Mouse (Mus musculus) adrenal gland, postnatal 25 days (tissue): ENCODE data around the gene Higd2a. TPM values are rescaled to one million over a fixed set of nuclear protein-coding genes. Genes with fewer than 3 reads are reported as not detected.
"Not testable (repeated sequence)": the region's sequence is repeated elsewhere in the genome, so short reads cannot be mapped to it uniquely, and the experiment has no call there.

ENCODE experiments used
- DNase-seq: peaks from one replicate; pipeline ENCODE4 v3.0.0; 2021; ENCODE audit warnings: mixed read lengths
- total RNA-seq: library from RNA; stranded (reverse); gene quantifications from 2 replicates; pipeline ENCODE4 v1.2.3, GENCODE M21; 2021

Higd2a gene
- total RNA-seq, 1 experiment from 2014 or later, result 230 TPM

DNA sequence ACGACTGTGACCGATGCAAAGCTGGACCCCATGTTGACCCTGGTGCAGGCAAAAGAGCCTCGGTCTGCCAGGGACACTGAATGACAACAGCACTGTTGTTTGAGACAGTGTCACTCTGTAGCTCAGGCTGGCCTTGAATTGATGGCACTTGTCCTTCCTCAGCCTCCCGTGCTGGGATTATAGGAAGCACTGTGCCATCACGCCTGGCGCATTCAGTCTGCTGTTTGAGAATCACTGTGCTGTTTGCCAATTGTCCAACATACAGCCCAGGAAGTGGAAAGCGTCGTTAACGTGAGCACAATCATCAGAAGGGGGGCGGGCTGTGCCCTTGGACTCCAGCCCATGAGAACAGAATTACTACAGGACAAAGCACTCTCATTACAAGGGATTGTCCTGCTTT is 7.9 kb upstream of the Higd2a start:
- DNase-seq, result peak; percentile 38

DNA sequence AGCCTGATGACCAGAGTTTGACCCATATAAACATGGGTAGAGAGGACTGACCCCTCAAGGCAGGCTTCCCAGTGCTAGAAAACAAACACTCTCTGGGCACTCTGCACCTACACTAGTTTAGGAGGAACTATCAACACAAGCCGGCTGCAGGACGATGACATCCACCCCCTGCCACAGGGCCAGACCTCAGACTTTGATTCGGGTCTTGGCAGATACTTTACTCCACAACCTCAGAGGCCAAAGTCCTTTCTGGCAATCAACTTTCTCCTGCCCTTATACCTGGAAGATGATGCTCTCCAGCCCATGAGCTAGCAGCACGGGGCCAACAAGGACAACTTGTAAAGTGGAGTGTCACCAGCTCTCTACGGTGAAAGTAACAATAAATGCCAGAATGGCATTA is 7.1 kb upstream of the Higd2a start:
- no peak for DNase-seq

DNA sequence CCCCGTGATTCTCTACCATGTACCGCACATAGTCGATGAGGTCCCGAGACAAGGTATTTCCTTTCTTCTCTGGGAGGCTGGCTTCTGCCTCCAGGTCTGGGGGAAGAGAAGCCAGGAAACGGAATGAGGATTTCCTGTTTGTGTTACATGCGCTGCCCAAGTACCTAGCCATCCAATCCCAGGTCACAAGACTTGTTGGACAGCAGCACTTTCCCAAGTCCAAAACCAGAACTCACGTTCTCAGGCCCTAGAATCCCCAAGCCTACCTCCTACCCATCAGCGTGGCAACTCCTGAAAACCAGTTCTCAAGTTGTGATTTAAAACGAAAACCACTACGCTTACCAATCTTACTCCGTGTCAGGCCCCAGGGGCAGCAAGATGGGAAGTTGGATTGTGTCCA is 4.2 kb upstream of the Higd2a start:
- DNase-seq, result no peak

DNA sequence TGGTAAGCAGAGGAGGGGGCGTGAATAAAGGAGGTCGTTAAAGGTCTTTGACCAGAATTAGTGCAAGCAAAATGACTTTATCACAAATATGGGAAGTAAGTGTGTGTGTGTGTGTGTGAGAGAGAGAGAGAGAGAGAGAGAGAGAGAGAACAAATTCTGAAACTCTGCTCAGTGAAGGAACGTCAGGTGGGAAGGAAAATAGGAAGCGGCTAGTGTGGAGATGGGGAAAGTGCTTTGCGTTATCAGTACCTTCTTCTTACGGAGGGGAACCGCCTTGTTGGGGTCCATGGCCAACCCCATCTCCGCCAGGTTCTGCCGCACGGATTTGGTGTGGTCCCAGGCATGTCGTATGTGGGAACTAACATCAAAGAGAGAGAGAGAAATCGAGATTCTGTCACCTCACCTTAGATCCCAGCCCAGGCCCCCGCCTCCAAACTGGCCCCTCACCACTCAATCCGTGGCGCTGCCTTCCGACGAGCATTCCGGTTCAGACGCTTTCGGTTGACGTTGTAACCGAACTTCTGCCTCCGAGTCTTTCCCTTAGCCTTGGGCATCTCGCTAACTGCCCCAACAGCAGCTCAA is 502 bp upstream of the Higd2a start:
- no peak for DNase-seq

DNA sequence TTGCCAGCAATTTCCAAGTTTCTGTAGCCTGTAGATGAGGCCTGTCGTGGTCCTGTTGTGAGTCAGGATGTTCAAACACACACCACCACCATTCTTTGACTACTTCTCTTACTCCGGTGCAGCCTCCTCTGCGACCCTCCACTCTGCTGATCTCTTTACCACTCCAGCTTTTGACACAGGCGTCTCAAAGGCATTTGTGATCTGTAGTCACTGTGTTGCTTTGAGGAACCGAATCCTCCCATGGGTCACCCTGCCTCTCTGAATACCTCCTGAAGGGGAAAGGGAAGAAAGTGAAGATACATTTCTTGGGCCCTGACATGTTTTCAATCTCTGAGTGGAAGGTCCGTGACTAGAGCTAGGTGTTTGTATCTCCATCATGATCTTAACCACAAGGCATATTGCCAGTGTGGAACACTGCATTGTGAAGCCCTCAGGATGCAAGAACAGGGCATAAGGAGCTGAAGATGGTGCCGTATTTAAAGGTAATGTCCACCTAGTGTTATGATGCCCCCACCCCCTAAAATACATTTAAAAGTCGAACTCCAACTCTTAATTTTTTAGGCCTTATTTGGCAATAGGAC is 1.9 kb downstream of the Higd2a start:
- DNase-seq, result no peak

DNA sequence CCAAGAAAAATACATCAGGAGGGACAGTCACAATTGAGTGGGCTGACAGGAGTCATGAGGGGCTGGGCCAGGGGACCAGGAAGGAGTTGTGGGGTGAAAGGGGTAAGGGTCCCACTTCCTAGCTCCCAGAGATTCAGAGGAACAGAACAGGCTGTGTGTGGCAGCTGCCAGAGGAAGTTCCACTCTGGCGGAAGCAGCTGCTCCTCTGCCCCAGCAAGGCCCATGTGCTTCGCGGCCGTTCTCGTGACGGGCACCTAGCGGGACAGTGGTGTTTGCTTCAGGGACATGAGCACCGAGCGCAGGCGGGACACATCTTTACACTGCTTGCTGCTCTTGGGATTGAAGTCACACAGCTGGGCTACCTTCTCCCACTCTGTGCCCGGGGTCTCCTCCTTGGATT is 3.6 kb downstream of the Higd2a start:
- no peak for DNase-seq

DNA sequence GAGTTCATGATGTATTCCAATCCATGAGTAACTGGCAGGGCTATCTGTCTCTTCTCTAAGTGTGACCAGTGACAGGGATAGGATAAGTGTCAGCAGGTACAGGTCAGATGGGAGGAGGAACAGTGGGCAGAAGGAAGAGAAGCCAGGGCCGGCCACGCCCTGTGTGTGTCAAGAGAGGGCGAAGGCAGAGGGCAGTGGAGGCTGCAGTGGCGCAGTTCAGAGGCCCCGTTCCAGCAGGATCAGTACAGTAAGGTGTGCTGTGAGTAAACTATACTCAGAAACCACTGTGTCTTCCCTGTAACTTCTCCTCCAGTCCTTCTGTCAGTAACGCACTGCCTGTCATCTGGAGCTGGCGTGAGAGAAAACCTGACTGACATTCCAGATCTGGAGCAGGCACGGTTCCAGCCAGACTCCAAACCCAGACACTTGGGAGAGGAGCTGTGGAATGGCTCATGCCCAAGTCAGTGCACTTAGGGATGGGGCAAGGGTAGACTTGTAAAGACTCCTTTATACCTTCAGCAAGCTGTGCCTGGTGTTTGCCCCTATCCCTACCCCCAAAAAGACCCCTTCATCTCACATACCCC is 6.2 kb downstream of the Higd2a start:
- DNase-seq, result no peak

DNA sequence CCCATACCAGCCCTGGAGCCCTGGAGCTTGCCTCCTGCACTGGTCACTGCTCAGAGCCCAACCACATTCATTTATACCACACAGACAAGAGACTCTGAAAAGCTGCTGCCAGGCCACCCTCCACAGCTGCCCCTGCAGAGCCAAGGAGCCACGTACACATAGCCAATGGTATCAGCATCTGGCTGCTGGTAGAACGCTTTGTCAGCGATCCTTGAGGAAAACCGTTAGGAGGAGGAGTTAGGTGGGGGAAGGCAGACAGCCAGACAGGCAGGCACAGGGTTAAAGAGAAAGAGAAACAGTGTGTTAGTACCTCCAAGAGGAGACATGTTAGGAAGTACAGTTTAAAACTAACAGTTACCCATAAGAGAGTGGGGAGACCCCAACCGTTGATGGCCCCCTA is 6.9 kb downstream of the Higd2a start:
- DNase-seq, result no peak

DNA sequence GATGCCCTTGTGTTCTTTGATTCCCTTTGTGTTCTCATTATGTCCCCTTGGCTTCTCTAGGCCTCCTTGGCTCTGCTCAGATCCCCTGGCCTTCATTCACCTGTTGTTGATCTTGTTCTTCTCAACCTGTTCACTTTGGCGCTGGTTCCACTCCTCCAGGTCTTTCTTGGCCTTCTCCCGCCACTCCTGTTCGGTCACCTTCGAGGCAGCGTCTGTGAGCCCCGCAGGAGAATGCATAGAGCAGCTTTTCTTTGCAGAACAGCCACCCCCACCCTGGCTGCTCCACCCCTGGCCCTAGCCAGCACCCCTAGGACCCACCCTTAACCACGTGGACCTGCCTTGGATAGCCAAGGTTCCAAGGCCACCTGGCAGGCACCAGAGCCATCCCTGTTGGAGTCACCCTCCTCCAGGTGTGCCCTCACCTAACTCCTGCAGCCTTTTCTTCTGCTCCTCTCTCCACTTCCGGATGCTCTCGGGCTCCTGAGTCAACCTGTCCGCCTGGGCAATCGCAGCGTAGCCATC is 8.7 kb downstream of the Higd2a start:
- DNase-seq, result no peak

DNA sequence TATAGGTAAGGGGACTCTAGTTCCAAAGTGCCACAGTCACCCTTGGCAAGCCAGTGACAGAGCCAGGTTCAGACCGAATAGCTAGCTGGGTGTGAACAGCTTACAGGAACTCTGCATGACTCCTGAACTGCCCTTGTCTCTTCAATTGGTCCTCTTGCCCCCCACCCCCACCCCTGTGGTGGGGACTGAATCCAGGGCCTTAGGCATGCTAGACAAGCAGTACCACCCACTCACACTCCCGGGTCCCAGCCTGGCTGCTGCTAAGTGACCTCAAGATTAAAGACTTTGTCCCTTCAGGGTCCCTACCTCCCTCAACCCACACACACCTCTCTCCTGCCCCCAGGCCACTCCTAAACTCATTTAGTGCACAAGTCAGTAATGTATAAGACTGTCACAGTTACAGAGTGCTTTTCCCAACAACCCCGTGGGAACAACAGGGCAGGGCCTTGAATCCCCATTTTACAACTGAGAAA is 12.7 kb downstream of the Higd2a start:
- DNase-seq, result no peak

DNA sequence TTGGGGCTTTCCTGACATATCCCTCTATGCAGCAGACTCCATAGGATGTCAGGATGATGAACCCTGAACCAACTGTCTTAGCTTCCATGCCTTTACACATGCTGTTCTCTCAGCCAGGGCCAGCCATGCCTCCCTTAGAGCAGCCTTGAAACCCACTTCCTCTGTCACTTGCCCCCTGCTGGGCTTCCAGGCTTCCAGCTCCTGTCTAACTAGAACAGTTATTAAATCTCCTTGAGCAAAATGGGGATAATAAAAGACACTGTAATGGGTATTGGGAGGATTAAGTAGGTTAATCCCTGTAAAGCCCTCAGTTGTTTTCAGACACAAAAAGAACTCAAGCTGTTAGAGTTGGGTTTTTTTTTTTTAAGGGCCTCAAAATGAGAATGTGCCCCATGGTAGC is 13.5 kb downstream of the Higd2a start:
- DNase-seq, result no peak

DNA sequence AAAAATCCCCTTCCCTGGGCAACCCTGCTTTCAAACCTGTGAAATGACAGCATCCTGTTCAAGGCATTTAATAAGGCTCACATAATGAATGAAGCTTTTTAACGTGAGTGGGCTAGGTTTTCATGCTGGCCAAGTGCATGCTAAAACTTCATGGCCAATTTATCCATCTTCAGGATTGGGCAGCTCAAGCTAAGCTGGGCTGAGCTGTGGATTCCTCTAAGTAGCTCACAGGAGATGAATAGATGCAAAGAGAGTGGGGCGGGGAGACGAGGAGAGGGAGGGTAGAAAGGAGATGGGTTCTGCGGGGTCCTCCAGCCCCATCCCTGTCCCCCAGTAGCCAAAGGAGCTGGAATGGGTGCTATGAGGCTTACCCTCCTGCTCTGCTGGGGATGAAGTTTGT is 14.2 kb downstream of the Higd2a start:
- DNase-seq, result no peak

DNA sequence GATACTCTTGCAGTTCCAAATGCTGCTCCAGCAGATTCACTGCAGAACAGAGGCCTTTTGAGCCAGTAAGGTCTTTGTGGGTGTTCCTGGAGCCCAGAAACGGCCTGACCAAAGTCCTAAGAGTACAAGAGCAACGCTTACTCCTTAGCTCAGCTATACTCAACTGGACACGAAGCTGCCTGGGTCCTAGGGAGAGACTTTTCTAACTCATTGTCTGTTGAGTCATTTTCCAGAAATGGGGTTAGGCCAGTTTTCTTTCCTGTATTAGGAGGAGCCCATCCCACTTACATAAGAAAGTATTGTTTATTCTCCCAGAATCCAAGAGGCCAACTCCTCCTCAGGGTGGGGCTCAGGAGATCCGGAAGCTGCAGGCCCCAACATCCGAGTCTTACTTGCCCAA is 15.4 kb downstream of the Higd2a start:
- no peak for DNase-seq

DNA sequence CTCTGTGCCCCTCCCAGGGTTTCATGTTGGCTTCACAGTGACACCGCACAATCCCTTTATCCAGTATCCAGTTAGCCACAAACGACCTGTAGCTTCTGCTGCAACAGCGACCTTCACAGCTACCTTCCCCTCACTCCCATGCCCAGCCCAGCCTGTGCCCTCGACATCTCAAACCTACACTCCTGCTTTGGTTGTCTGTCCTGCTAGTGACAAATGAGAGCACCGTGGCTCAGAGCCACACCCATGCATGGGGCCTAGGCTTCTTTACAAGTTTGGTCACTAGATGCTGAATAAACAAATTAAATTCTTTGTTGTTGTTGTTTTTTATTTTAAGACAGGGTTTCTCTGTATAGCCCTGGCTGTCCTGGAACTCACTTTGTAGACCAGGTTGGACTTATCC is 17.2 kb downstream of the Higd2a start:
- DNase-seq, result no peak

DNA sequence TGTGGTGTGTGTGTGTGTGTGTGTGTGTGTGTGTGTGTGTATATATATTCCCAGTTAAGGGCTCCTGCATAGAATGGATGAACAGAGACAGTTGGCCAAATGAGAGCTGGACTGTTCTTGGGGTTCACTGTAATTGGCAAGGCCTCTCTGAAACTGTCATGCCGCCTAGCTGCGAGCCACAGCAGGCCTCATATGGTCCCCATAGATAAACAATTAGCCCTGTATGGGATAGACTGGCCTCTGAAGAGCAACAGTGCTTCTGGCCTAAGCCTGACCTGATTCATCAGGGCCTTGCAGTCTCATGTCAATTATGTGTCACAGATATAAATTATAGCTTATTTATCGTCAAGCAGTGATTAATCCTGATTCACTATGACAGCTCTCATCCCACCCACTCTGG is 18.0 kb downstream of the Higd2a start:
- no peak for DNase-seq

DNA sequence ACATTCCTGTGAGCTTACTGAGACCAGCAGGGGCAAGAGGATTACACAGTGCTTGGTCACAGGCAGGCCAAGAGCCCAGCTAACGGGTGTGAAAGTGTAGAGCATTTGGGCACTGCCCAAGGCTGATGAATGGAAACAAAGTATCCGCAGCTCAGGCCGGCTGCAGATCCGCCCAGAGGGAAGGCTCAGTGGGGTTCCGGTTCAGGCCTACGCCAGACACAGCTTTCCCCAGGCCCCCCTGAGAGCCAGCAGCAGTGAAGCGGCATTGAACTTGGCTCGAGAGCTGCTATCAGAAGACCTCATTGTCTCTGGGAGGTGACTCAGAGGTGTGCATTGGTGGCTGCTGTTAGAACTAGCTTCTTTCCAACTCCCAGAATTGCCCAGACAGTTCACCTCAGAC is 18.7 kb downstream of the Higd2a start:
- no peak for DNase-seq

DNA sequence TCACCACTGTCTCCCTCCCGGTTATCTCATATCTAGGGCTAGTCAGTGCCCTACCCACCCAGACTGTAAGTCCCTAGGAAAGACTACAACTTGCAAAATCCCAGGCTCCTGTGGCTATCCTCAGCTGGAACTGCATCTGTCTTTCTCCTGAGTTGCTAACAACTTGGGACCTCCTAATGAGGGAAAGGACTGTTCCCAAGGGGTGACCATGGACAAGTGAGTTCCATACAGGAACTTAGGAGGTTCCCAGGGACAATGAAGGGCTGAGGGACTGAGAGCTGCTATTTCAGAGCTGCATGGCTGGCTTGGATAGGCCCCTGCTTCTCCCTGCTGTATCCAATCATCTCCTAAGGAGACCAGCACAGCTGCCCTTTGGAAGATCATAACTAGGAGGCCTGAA is 19.3 kb downstream of the Higd2a start:
- DNase-seq, result no peak

DNA sequence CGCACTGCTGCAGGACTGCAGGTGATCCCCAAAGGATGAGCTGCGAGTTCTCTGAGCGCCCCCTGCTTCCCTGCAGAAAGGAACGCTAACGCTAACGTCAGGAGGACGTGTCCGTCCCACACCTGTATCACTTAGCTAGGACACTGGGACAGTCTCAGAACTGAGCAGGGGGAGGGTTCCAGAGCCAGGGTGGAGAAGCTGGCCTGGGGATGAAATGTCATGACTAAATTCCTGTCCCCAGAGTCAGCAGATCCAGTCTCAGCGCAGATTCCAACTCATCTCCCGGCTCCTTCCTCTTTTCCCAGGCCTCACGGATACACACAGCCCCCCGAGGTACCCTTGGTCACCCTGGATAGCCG is 20.6 kb downstream of the Higd2a start:
- no peak for DNase-seq

DNA sequence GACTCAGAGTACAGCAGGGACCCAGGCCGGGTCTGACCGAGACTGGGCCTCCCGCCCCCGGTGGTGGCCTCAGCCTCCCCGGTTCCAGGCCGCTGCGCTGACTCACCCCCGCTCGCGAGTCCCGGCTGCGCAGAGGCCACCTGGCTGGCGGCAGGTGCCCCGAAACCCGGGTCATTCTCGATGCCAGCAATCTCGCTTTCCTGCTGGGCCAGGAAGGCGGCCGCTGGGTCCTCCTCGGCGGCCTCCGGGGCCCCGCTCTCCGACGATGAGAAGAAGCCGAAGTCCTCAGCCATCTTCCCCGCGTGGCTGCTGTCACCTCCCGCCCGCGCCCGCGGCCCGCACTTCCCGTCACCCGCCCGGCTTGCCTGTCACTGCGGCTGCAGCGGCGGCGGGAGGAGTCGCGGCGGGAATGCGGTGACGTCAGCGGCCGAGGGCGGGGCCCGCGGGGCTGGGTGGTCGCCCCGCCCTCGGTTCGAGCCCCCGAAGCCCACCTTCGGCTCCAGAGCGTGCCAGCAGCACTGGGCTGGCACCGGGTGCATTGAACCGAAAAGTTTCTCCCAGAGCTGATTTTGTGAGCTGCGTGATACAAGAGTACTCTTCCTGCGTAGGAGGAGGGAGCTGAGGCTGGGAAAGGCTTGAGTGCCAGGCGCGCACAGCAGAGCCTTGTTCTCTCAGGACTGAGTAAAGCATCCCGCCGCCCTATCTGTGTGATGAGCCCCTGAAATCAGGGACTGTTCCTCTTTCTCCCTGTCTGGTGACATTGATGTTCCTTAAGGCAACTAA is 21.2 kb downstream of the Higd2a start, which contains the start of gene Cltb:
TSS of gene Cltb (minus strand) at position 373 of the 783 bp plus-strand sequence.
- peak; percentile 94 for DNase-seq

DNA sequence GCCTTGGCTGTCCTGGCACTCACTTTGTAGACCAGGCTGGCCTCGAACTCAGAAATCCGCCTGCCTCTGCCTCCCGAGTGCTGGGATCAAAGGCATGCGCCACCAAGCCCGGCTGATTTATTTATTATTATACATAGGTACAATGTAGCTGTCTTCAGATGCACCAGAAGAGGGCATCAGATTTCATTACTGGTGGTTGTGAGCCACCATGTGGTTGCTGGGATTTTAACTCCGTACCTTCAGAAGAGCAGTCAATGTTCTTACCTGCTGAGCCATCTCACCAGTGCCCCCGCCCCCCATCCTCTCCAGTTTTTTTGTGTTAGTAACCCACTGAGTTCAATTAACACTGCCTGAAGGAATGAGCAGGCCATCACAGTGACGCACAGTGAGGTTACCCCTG is 23.1 kb downstream of the Higd2a start:
- DNase-seq, result not testable (repeated sequence)

DNA sequence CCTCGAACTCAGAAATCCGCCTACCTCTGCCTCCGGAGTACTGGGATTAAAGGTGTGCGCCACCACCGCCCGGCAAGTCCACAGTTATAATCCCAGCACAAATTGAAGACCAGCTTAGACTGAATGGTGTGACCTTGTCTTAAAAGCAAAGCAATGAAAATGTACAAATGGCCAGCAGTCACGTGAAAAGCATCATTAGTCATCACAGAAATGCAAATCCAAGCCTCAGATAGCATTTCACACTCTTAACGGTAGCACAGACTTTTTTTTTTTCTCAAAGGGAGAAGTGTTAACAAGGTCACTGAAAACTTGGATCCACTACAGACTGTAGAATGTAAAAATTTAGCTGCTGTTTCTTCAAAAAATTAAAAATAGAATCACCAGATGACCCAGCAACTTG is 26.3 kb downstream of the Higd2a start:
- DNase-seq, result no peak

DNA sequence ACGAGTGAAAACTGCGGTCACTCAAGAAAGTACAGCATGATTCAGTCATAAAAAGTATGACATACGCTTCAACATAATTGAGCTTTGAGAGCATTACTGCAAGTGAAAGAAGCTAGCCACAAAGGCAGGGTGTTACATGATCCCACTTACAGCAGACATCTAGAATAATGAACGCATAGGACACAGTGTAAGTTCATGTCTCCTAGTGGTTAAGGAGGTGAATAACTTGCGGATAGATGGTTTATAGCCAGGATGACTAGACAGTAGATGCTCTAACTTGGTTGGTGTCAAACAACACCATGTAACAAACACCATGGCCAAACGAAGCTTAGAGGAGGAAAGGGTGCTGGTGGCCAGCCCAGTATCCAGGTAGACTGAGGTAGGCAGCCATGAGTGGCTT is 27.0 kb downstream of the Higd2a start:
- DNase-seq, result no peak
